Mouse (Mus musculus) mesoderm, embryonic 11.5 days (tissue): Measurements from ENCODE around the gene G6pc3.
"Not testable (repeated sequence)": the region's sequence is repeated elsewhere in the genome, so short reads cannot be mapped to it uniquely, and the experiment has no call there.

ENCODE experiments used
- DNase-seq: peaks from one replicate; pipeline ENCODE4 v3.0.0-alpha.2; 2012; ENCODE audit warnings: low read depth, low spot score

The G6pc3 gene

DNA sequence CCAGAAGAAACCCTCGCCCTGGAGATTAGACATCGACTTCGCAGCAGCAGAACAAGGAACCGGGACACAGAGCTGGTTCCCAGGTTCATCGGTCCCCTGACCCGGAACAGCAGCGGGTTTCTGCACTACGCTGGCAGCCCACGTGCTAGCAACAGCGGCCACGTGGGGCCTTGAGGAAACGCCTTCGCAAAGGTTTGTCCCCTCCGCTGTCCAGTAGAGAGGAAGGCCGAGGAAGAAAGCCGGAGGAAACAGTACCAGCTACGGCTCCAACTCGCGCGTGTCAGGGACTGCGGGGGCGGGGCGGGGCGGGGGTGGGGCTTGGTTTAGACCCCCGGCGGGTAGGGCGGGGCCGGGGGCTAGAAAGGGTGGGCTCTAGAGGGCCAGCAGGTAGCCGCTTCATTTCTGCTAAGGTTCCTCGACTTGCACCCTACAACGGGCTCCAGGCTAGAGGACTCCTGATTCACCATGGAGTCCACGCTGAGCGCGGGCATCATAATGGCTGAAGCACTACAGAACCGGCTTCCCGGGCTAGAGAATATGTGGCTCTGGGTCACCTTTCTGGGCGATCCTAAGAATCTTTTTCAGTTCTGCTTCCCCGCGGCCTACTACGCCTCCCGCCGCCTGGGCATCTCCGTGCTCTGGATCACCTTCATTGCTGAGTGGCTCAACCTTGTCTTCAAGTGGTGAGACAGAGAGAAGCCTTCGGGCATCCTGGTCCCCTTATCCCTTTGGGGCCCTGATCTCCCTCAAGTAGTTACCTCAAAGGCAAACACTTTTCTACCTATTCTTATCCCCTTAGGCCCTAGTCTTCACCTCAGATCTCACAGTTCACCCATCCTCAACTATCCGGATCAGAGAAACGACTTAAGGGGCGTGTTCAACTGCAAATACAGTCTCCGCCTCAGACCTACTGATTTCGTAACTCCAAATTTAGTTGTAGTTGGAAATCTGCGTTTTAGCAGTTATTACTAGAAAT lies at the start of gene G6pc3:
G6pc3 (plus strand) TSS at position 160 of the 976 bp plus-strand sequence.
- DNase-seq = peak; percentile 89

DNA sequence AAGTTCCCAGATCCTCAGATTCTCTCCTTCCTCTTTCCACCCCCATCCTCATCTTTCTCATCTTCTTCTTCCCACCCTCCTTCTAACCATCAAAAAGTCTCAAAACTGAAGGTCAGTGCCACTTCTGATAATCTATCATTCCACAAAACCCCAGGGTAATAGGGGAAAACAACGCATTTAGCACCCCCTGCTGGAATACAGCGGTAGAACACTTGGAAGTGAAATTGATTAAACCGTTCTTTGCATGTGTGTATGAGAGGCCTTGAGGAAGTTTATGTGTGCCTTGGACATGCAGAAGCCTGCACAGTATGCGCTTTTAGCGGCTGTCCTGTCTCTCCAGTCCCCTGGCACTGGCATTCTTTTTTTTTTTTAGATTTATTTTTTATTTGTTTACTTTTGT lies 48.9 kb upstream of the G6pc3 start:
- DNase-seq = peak; percentile 75

DNA sequence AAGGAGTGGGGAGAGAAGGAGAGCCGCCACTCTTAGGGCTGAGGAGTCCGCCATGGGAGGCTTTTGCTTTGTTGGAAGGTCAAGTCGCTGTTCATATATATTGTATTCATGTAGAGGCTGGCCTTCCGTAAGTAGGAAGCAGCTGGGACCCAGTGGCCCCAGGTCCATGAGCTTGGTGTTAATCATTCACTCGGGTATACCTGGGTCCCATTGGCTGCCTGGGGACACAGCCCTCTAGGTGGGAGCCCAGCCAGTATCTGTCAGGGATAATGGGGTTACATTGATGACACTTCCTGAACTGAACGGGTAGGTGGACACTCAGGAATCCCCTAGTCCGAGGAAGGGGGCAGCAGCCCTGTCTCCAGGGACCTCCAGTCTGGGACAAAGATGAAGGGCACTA lies 47.1 kb upstream of the G6pc3 start:
- DNase-seq = no peak

DNA sequence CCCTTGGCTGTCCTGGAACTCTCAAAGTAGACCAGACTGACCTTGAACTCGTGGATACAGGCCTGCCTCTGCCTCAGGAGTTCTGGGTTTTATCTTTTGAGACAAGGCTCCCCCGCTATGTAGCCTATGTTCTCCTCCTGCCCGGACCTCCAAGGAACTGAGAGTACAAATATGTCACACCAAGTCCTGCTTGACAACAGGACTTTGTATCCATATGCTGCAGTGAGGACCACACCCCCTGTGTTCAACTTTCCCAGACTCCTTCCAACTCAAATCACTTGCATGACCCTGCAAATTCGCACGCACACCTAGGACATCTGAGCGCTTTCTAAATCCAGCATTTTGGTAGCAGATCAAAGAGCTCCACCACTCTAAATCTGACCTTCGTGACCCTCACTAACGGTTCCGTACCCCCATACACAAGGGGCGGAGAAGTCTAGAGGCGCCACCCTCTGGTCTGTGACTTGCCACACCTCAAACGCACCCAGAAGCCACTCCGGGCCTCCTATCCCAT lies 44.4 kb upstream of the G6pc3 start:
- DNase-seq = no peak

DNA sequence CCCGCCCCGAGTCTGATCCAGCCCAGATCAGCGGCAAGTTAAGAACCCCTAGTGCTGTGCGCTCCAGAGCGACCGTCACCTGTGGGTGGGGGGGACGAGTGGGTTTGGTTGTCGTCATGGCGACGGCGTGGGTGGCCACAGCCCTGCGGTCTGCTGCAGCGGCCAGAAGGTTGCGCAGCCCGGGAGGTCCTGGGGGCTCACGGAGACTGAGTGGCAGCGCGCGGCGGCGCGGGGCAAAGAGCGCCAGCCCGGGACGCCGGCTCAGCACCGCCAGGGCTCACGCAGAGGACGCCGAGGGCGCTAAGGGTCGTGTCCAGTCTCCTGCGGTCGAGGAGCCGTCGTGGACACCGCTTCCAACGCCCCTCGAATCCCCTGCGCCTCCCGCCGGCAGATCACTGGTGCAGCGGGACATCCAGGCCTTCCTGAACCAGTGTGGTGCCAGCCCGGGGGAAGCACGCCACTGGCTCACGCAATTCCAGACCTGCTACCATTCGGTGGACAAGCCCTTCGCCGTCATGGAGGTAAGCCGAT lies 43.9 kb upstream of the G6pc3 start, which contains the start of gene Nags:
Nags (plus strand) TSS at position 43 of the 531 bp plus-strand sequence.
- no peak for DNase-seq

DNA sequence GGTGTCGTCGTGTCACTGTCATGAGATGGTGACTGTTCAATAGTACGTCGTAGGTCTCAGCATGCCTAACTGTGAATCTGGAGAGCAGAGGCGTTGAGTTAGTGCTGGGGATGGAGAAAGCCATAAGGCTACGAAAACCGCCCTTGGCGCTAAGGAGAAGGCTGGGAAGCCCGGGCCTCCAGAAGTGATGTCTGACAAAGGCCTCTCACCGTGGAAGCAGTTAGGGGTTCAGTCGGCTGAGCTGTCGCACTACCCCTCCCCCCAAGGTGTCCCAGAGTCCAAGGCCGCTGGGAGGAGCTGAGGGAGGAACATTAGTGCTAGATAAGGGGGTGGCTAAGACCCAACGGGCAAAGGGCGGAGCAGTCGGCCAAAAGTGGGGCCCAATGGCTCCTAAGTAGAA lies 43.4 kb upstream of the G6pc3 start:
- DNase-seq = no peak

DNA sequence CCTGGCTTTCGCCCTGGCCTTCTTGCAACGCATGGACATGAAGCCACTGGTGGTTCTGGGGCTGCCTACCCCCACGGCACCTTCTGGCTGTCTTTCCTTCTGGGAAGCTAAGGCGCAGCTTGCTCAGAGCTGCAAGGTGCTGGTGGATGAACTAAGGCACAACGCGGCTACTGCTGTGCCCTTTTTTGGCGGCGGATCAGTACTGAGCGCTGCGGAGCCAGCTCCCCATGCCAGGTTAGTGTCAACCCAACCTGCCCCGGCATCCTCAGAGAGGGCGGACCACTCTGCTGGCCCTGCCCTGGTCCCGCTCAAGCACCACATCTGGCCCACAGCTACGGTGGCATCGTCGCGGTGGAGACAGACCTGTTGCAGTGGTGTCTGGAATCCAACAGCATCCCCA lies 42.9 kb upstream of the G6pc3 start:
- DNase-seq = no peak

DNA sequence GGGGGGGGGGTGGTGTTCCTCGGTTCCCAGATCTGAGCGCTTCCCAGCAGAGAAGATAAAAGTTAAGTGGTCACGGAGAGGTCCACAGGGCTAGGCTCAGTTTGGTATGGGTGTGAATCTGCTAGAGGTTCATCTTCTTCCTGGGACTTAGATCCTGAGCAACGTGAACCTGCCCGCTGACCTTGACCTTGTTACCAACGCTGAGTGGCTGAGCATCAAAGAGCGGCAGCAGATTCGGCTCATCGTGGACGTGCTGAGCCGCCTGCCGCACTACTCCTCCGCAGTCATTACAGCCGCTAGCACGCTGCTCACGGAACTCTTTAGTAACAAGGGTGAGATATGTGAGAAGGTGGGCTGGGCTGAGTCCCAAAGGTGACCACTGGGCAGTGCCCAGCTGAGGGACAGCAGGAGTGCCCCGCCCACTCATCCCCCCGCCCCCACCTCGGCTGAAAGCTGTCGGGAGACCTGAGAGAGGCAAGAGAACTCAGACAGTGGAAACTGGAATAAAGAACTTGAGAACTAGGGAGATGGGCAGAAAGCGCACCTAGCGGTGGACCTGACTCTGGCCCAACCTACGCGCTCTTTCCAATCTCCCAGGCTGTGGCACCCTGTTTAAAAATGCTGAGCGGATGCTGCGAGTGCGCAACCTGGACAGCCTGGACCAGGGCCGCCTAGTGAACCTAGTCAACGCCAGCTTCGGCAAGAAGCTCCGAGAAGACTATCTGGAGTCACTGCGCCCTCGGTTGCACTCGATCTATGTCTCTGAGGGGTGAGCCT lies 42.0 kb upstream of the G6pc3 start:
- DNase-seq = no peak

DNA sequence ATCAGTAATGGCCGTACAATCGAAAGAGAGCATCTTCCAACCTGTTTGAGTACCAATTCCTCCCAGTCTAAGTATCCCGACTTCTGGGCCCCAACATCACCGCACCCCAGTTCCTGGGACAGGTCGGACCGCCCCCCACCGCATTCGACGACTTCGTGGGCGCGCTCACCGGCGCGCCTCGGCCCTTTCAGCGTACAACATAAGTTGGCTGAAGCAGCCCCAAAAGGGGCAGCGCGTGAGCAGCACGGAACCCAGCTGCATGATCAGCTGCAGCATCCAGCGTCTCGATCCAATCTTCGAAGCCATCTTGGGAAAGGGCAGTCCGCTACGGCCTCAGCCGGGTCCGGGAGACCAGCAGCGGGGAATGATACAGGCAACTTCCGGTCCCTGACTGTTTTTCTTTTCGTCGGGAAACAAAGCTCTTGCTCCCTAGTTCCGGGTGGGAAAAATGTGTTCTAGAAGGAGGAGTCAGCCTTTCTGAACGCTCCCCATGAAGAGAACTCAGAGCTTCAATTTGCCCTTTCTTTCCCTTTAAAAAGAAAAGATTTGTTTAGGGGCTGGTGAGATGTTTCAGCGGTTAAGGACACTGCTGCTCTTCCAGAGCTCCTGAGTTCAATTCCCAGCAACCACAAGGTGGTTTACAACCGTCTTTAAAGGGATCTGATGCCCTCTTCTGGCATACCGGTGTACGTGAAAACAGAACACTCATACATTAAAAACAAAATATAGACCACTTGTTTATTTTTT lies 33.2 kb upstream of the G6pc3 start, which contains the start of gene Tmem101:
Tmem101 (minus strand) TSS at position 366 of the 747 bp plus-strand sequence.
- DNase-seq = peak; percentile 93

DNA sequence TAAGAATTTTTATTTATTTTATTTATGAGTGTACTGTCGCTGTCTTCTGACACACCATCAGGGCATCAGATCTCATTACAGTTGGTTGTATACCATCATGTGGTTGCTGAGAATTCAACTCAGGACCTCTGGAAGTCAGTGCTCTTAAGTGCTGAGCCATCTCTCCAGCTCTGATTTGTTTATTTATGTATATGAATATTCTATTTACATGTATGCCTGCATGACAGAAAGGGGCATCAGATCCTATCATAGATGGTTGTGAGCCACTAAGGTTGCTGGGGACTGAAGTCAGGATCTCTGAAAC lies 32.7 kb upstream of the G6pc3 start:
- no peak for DNase-seq

DNA sequence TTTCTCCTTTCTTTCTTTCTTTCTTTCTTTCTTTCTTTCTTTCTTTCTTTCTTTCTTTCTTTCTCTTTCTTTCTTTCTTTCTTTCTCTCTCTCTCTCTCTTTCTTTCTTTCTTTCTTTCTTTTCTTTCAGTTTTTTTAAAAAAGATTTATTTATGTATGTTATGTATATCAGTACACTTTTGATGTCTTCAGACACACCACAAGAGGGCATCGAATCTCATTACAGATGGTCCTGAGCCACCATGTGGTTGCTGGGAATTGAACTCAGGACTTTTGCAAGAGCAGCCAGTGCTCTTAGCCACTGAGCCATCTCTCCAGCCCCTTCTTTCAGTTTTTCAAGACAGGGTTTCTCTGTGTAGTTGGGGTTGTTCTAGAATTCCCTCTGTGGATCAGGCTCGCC lies 31.4 kb upstream of the G6pc3 start:
- DNase-seq = not testable (repeated sequence)

DNA sequence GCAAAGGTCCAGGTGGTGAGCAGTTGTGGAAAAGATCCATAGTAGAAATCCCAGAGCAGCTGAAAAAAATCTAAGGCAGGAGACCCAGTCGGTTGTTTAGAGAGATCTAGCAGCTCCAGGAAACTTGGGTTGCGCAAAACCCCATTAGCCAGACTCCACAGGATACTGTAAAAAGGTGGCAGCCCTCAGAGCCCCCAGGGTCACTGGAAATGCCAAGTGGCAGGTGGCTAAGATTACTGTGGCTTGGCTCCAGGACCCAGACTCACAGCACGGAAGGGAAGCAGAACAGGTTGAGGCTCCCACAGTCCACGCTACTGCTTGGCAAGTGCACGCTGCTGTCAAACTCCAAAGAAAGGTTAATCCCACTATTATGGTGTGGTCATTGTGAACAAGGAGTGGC lies 29.6 kb upstream of the G6pc3 start:
- DNase-seq = no peak

DNA sequence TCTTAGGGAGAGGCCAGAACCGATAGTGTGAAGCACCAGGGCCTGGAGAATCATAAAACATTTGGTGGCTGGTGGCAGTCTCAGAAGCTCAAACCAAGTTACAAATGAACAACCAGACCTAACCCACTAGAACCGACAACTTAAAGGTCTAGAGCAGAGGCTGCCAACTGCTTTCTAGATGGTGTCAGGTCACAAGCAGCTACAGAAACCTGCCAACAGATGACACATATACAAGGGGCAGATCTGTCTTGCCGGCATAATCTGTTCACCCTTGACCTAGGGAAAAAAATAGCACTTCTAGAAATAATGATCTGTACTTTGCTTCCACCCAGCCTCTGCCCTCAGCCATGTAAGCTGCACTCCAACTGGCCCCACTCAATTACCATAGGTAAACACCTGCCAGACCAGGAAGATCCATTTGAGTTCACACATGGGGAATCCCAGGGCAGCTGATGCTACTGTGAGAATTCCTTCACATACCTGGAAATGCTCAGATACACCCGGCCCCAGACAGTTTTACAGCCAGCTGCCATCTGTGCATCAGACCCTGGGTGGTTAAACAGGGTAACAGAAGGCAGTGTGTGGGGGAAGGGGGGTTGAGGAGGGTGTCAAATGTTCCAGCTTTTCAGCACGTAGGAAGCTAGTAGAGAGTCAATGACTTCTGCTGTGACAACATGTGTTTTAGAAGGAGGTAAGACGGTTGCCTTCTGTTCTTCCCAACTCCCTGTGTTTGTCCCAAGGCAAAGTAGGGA lies 23.3 kb upstream of the G6pc3 start:
- no peak for DNase-seq

DNA sequence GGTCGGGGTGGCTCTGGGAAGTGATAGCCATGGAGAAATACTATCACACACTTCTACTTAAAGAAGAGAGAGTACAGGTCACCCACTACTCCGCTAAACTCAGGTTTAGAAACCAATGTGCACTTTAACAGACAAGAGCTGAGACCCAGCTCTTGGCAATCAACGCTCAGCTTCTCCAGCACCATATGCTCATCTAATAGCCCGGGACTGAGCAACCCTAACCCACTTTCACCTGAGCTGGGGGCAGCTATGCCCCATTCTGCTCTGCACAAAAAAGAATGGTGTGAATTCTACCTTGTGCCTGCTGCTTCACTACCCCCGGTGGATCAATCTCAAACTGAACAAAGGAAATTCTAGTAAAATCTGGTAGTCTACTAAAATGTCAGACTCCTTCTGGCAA lies 21.9 kb upstream of the G6pc3 start:
- no peak for DNase-seq

DNA sequence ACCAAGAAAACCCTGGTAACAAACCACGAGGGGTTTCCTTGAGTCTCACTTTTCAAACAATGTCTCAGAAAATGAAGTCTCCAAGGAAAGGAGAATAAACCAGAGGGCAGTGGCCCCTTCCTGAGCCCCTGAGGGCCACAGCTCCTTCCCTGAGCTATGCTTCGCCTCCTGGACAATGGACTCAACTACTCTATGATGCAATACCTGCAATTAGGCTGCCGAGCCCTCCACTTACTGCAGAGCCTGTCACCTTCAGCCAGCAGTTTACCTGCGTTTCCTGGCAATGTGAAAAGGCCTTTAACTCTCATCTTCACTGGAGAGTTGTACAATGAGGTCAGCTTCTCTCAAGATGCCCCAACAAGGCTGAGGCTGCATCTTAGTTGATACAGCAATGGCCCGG lies 20.7 kb upstream of the G6pc3 start:
- DNase-seq = no peak

DNA sequence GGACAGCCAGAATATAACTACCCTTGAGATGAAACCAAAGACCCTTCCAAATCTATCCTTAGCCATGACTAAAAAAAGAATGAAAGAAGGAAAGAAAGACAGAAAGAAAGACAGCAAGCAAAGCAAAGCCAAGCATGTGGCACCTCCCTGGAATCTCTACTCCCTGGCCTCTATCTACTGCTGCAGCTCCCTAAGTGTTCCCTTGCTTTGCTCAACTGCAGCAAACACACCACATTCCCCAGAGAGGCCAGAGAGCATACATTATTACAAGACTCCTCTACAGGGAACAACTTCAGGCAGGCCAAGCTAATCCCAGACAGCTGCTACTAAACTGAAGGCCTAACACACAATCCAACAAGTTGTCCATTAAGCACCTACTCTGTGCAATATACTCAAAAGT lies 9.6 kb upstream of the G6pc3 start:
- DNase-seq = no peak

DNA sequence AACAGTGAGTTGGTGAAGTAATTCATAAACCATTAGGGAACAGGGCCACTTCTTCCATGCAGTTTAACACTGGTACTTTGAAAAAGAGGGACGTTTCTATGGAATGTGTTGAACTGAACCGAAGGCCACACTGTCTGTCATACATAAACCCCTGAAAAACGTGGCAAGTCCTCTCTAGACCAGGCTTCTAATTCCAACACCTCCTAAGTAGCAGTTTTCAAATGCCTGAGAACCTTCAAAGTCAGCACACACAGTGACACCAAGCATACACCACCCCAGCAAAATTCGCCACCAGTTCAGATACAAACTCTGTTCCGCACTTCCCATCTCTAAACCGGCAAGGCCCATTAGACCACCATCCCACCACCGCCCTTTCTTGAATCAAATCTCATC lies 5.2 kb upstream of the G6pc3 start:
- no peak for DNase-seq

DNA sequence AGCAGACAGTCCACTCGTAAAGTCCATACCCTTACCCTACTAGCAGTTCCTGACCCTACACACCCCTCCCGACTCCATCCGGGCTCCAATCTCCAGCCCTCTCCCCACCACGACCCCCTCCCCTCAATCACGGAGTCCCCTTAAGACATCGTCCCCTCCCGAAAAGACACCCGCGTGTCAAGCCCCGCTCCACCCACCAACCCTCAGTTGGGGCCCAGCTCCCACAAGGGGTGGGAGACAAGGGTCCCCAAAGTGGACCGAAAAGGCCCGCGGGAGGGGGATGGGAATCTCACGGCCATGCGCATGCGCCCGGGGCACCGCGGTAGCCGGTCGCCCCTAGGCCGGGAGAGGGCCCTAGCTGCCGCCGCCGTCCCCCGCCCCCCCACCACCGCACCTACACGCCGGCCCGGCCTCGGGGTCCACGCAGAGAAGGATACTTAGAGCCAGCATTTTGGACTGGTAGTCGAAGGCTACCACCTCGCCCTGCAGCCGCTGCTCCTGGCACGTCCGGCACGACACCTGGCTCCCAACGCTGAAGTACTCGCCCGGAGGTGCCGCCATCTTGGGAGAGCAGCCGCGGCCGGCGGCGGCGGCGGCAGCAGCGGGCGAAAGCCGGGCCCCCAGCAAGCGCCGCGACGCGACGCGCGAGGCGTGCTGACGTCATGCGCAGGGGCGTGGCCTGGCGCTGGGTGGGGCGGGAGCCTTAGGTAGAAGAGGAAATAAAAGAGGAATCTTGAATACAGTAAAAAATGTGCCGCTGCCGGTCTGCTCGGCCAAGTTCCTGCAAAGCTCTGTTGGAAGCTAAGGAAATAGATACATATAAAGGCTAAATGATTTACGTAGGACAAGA lies 4.5 kb upstream of the G6pc3 start, which contains the start of gene Lsm12:
Lsm12 (minus strand) TSS at position 651 of the 850 bp plus-strand sequence.
- peak; percentile 94 for DNase-seq

DNA sequence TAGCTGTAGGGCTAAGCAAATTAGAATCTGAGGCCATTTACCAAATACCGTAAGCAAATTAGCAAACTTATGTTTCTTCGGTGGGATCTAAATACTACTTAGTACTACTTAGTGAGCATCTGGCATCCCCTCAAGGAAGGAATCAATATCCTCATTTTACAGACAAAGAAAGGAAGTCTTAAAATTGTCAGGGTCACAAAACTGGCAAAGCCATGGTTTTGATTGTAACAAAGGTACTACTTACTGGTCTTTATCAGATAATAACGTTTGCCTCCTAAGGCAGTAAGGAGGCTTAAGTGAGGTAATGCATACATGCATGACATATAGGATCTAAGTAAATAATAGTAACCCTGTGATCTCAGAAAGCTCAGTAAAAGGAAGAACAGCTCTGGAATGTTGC lies 3.7 kb upstream of the G6pc3 start:
- DNase-seq = no peak

DNA sequence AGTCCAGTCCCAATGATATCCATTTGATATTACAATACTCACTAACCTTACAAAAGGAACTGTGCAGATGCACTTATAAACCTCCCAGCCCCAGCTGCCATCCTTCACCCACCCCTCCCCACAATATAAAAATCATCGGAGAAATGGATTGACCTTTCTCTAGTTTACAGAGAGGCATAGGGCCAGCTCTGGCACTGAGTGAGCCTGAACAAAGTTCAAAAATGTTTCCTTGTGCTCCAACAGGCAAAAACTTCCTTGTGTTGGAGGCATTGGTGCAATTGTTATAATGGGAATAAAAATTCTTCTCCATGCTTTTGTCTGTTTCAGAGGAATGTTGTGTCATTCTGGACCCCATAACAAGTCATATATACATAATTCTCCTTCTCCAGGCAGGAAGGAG lies 3.2 kb upstream of the G6pc3 start:
- DNase-seq = no peak
